Comparison of ENCODE assay signal across 11 mouse cellular contexts in genomic region chr13:30039791-30040190, GRCm38 (mm10). TPM values are rescaled to one million over a fixed set of nuclear protein-coding genes. Genes with fewer than 3 reads are reported as not detected.
DNase-seq lines count a peak whose midpoint lies in the region.
"Had no signal": no experiment of that assay in that cellular context is flagged by ENCODE, and none has a peak within 500 bp of the region (broad histone marks: within the 10 kb centered on the region; RNA-seq: fewer than 3 reads in every experiment).

No protein-coding gene starts in this region.

- peak; percentile 25 for DNase-seq in cerebellum, adult 8-10 months
- no peak for DNase-seq in cerebellum, adult 11 months
- DNase-seq in cerebellum, adult 9-11 months = peak; percentile 46
- DNase-seq in cerebellum, postnatal 36 days = no peak
- peak; percentile 65 for DNase-seq in heart, adult 11 months
- DNase-seq in heart, postnatal 14 days = no peak
- DNase-seq in urinary bladder, postnatal 14 days (ENCODE audit: low spot score) = no peak
- DNase-seq: adrenal gland, adult 2 months; adrenal gland, postnatal 10 days; adrenal gland, postnatal 25 days; forebrain, postnatal 0 days had no signal

- intact Hi-C loops in heart, postnatal 14 days (cut with DNase I) = no loop called here

RNA-seq across cellular contexts. Expression of gene E2f3, which starts 53.9 kb away (rescaled TPM):
- 1 to 10 TPM; 8.8 to 9.0 TPM for total RNA-seq in heart, postnatal 14 days (2021)

Comparison
In these comparisons a context has a peak if more than half of its experiments do, and no peak if none do; other contexts are left out.
1. DNase-seq: peak in cerebellum, adult 8-10 months (single experiment), cerebellum, adult 9-11 months (single experiment) and heart, adult 11 months (single experiment); none in cerebellum, adult 11 months (single experiment), cerebellum, postnatal 36 days (0 of 2), heart, postnatal 14 days (0 of 2) and urinary bladder, postnatal 14 days (single experiment).